Mouse (Mus musculus) brain, embryonic 18.5 days (tissue): ENCODE data around the gene Gpr146.

Experiments used
- DNase-seq: peaks from one replicate; pipeline ENCODE4 v3.0.0-alpha.2; 2012; ENCODE audit warnings: low read depth, low spot score

Gene Gpr146

GRCm38 (mm10) chr5:139399991-139400390, 22.5 kb downstream of the Gpr146 start:
- no peak for DNase-seq

GRCm38 (mm10) chr5:139402106-139402505, 24.6 kb downstream of the Gpr146 start:
- DNase-seq = no peak

DNA sequence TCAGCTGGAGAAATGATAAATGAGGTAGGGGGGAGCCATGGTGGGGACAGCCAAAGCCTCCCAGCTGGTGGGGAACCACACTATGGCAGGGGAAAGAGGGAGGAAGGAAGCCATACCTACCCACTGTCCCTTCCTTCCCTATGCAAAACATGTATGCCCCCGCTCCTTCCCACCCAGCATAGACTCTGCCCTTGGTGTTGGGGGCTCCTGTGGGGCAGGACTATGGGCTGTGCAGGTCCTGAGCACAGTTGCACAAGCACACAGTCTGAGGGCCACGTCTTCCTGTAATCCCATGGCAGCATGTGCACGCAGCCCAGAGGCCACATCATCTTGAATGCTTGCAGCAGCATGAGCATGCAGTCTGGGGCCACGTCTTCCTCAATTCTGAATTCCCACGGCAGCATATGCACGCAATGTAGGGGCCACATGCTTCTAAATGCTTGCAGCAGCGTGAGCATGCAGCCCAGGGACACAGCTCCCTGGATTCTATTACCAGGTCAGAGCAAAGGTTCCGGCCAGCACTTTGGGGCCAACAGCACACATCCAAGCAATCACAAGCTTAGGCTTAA, 26.3 kb downstream of the Gpr146 start:
- DNase-seq = no peak

DNA sequence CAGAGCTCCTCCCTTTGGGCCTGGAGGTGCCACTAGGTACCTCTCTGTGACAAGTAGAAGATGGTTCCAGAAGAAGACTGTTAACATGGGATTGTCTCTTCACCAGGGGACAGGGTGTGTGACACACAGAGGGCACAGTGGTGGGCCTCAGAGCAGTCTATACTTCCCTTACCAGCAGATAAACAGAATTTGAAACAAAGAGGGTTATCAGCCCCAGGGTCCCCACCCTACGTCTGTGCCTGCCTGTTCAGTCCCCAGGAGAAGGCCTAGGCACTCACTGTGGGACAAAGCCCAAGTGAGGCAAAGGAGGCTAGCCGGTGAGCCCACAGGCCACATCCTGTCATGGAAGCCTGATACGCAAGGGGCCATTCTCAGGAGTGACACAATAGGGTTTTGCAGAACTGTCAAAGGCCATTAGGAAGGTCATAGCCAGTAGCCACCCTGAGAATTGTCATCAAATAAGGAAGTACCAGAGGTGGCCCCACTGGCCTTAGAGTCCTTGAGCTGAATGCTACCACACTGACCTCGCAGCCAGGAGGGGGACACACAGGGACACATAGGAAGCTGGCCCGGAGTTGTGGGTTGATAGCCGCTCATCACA, 27.4 kb downstream of the Gpr146 start, which contains the start of gene C130050O18Rik:
Gene C130050O18Rik (plus strand): TSS at position 480 of the 601 bp plus-strand sequence.
- no peak for DNase-seq

- no peak for DNase-seq
Observed at GRCm38 (mm10) chr5:139405478-139405877, 28.0 kb downstream of the Gpr146 start.

- no peak for DNase-seq
Observed at GRCm38 (mm10) chr5:139405953-139406352, 28.5 kb downstream of the Gpr146 start.

GRCm38 (mm10) chr5:139407121-139407885, 29.8 kb downstream of the Gpr146 start:
- DNase-seq = no peak

DNA sequence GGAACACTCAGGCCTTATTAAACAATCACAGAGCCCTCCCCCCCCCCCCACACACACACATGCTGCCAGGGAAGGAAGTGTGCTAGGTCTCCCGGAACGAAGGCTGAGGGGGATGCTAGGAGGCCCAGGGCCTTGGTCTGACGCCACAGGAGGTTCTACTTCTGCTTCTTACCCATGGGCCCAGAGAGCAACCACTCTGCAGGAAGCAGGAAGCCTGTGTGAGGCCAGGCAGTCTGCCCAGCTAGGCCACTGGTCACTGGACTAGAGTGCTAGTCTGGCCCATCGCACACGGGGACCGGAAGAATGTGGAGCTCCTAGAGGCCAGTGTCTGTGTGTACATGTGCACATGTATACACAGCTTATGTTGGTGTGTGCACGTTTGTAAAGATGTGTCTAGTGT, 31.0 kb downstream of the Gpr146 start:
- no peak for DNase-seq

DNA sequence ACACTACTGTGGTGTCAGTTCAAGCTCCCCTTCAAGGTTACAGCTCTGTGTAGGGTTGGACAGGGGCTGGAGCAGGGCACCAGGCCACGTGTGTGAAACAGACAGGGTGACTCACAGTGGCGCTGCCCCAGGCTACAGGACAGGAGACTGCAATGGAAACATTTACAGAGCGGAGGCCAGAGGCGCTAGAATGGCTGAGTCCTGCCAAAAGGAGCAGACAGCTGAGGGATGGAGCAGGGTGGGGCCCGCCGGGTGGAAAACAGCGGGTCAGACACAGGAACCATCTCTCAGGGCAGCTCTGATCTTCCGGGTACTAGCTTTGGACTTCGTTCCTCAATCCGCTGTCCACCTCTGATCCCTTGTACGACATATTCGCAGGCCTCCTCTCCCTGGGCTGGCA, 31.9 kb downstream of the Gpr146 start:
- DNase-seq = no peak

- DNase-seq = no peak
Observed at GRCm38 (mm10) chr5:139410056-139410455, 32.6 kb downstream of the Gpr146 start.

GRCm38 (mm10) chr5:139411117-139411516, 33.6 kb downstream of the Gpr146 start:
- DNase-seq = no peak

DNA sequence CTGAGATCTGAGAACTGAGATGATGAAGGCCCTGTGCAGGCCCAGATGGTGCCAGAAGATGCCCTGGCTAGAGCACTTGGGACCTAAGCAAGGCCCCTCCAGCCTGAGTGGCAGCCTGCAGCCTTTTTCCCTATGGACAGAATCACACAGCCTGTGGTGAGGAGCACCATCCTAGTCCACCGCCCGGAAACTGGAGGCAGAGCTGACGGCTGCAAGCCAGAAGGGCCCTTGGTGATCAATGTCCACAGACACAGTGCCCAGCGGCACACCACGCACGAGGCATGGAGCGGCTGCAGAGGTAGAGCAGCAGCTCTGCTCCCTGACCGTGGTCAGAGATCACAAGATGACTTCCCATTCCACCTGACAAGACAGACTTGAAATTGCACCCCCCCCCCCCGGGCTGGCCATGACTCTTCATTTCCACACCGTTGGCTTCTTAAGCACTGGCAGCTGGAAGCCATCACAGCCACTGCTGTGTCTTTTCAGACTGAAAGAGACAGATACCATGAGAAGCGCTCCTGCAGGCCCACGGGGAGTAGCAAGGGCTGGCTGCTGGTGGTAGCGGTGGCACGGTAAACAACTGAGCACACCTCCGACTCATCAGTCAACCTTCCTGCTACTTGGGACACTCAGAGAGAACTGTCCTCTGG, 34.3 kb downstream of the Gpr146 start:
- DNase-seq = no peak

DNA sequence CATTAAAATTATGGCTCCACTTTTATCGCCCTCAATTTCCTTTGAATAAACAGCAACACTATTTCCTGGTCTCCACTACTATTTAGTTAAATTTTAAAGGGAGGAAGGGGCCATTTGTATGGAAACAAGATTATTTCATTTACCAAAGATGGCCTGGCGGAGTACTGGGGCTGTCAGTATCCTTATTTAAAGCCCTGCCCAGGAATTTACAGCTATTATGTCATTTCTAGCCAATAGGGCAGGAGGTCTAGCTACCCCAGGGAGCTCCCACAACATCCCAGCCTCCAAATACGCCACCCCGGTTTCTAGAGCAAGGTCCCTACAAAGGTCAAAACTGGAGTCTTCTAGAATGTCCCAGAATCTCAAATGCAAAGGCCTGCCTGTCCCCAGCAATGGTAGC, 36.0 kb downstream of the Gpr146 start:
- no peak for DNase-seq

GRCm38 (mm10) chr5:139415001-139415400, 37.5 kb downstream of the Gpr146 start:
- DNase-seq = no peak

DNA sequence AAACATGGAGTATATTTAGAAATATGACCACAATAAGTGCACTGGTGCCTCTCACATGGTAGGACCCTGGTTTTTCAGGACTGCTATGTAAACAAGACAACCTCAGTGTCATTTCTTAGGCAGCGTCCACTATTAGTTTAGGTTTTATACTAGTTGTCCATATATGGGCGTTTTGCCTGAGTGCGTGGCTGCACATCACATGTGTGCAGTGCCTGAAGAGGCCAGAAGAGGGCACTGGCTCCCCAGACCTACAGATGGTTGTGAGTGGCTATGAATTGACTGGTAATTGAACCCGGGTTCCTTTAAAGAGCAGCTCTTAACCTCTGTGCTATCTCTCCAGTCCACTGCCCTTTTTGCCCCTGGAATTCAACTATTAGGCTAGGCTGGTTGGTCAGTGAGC, 39.4 kb downstream of the Gpr146 start:
- no peak for DNase-seq

DNA sequence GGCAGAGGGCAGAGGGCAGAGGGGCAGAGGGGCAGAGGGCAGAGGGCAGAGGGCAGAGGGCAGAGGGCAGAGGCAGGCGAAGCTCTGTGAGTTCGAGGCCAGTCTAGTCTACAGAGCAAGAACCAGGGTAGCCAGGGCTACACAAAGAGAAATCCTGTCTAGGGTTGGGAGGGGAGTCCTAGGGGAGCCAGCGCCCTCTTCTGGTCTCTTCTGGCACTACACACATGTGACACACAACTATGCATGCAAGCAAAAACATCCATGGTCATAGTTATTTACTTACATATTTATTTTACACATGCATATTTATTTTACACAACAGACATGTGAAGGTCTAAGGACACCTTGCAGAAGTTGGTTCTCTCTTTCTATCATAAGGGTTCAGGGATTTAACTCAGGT, 40.0 kb downstream of the Gpr146 start:
- no peak for DNase-seq

- no peak for DNase-seq
Observed at GRCm38 (mm10) chr5:139418110-139418509, 40.6 kb downstream of the Gpr146 start.

GRCm38 (mm10) chr5:139418633-139419032, 41.1 kb downstream of the Gpr146 start:
- peak; percentile 49 for DNase-seq

DNA sequence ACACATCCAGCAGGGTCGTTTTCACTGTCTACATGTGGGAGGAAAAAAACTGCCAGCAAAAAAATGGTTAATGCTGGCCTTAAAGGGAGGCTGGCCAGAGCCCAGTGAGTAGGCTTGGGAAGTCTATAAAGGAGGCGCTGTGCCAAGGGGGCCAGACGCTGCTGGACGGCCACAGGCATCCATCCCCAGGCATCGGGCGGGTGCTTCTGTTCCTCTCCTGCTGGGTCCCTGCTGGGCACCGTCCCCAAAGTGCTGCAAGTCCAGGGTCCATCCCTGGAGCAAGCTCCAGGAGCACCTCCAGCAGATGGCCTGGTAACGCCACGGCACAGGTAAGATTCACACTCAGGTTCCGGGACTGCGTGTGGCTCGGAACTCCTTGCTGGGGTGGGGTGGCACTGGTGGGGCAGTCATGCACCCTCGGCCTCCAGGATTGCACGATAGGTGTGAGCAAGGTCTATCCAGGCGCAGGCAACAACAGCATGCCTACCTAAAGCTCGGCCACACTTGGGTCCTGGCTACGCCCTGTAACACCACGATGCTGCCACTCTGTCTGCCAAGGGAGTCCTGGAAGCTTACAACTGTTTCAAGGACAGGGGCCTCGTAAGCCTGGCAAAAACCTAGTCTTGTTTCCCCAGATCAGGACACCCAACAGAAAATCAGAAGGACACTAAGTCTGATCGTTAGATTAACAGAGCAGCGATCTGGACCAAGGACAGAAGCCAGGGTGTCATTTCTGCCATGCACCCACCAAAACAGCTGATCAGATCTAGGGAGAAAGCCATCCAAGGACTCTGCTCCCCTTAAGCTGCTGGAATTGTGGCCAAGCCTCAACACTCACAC, 45.7 kb downstream of the Gpr146 start, which contains the start of gene Gper1:
Gene Gper1 (plus strand): TSS at position 126 of the 840 bp plus-strand sequence.
- DNase-seq = no peak

- no peak for DNase-seq
Observed at GRCm38 (mm10) chr5:139425198-139425597, 47.7 kb downstream of the Gpr146 start.

GRCm38 (mm10) chr5:139427001-139427400, 49.5 kb downstream of the Gpr146 start:
- DNase-seq = no peak
